ENCODE assay signal across 9 mouse cellular contexts in the genomic region with DNA sequence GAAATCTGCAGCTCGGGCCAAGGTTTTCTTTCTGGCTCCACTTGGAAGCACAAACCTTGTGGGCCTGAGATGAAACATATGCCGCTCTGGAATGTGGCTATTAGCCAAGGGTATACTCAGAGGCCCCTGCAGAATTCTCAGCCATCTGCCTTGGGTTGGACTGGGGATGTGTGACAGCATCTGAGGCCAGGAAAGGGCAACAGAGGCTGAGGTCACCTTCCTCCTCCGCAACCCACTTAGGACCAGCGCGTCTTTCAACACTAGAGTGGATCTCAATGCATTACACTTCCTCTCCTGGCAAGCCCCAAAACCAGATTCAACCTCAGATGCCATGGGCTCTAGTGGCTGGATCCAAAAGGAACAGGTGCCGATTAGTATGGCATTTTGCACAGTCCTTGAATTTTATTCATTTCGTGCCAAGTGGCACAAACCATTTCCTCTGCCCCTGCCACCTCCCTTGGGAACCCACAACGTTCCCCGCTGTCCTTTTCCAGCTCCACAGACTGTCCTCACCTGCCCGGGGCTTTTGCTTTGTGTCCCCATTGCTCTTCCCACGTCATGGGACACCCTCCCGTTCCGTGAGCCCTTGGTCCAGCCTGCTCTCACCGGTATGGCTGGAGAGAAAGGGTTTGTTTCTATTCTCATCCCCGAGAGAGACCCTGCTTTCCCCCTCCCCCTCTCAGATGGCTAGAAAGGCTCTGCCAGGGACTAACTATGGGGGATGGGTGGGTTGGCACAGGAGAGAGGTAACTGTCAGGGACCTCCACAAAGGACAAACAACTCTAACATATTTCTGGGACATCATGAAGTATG.
DNase-seq lines count a peak whose midpoint lies in the region; ATAC-seq lines count a peak whose summit lies in the region.
"Had no signal": no experiment of that assay in that cellular context is flagged by ENCODE, and none has a peak within 500 bp of the region (broad histone marks: within the 10 kb centered on the region; RNA-seq: fewer than 3 reads in every experiment).

No protein-coding gene starts in this region.

- WGBS in embryonic facial prominence, embryonic 15.5 days: 38% methylated on average over 15 of the region's 15 CpGs
- WGBS in limb, embryonic 12.5 days: 62% methylated on average over 15 of the region's 15 CpGs

- peak; percentile 55 for DNase-seq in embryo, embryonic 10 days (ENCODE audit: low spot score)
- DNase-seq in embryo, embryonic 9.5 days (ENCODE audit: extremely low spot score): no peak
- DNase-seq in Muller cell, postnatal 12 days (ENCODE audit: inconsistent ontology term): peak; percentile 95
- peak; percentile 57 for DNase-seq in testis, postnatal 10 days (ENCODE audit: low spot score)
- no peak for DNase-seq in urinary bladder, postnatal 10 days (ENCODE audit: low spot score)

- H3K4me1 ChIP-seq in embryonic facial prominence, embryonic 15.5 days: peaks cover 92% of the 10 kb centered on the region
- peaks cover 91% of the 10 kb centered on the region for H3K4me1 ChIP-seq in limb, embryonic 12.5 days (replicated peaks)

- H3K4me3 ChIP-seq in embryonic facial prominence, embryonic 15.5 days (replicated peaks): no peak overlapping the region
- H3K4me3 ChIP-seq in limb, embryonic 12.5 days (replicated peaks): no peak overlapping the region

- H3K9me3 ChIP-seq in embryonic facial prominence, embryonic 15.5 days (replicated peaks): no peaks in the 10 kb centered on the region
- no peaks in the 10 kb centered on the region for H3K9me3 ChIP-seq in limb, embryonic 12.5 days

- H3K36me3 ChIP-seq in embryonic facial prominence, embryonic 15.5 days: no peaks in the 10 kb centered on the region
- H3K36me3 ChIP-seq in limb, embryonic 12.5 days: no peaks in the 10 kb centered on the region

- ATAC-seq in embryonic facial prominence, embryonic 15.5 days (ENCODE audit: insufficient number of reproducible peaks, low FRiP score, low TSS enrichment, low read depth): peak; percentile 37
- no peak for ATAC-seq in limb, embryonic 12.5 days (ENCODE audit: insufficient number of reproducible peaks, insufficient read depth, low FRiP score, low TSS enrichment, low read depth)
- ATAC-seq in erythroid progenitor cell, adult 5-6 weeks (replicated peaks; ENCODE audit: low FRiP score, poor library complexity, severe bottlenecking): no peak

- H3K27me3 ChIP-seq in embryonic facial prominence, embryonic 15.5 days: no peaks in the 10 kb centered on the region
- no peaks in the 10 kb centered on the region for H3K27me3 ChIP-seq in limb, embryonic 12.5 days

- no peak overlapping the region for H3K9ac ChIP-seq in embryonic facial prominence, embryonic 15.5 days
- H3K9ac ChIP-seq in limb, embryonic 12.5 days (replicated peaks): no peak overlapping the region; the same call in 1 of the 2 replicates

- peak overlapping the region; percentile 74 for H3K27ac ChIP-seq in embryonic facial prominence, embryonic 15.5 days (replicated peaks)
- H3K27ac ChIP-seq in limb, embryonic 12.5 days: peak overlapping the region; percentile 95
- H3K27ac ChIP-seq: macrophage had no signal

- H3K4me2 ChIP-seq in embryonic facial prominence, embryonic 15.5 days (replicated peaks): 0 out of 2 replicates have a peak overlapping the region, but pooled peaks have one; percentile 10
- H3K4me2 ChIP-seq in limb, embryonic 12.5 days: no peak overlapping the region

Comparison
In these comparisons a context has a peak if more than half of its experiments do, and no peak if none do; other contexts are left out.
1. DNase-seq: peak in embryo, embryonic 10 days (single experiment), Muller cell, postnatal 12 days (single experiment) and testis, postnatal 10 days (single experiment); none in embryo, embryonic 9.5 days (single experiment) and urinary bladder, postnatal 10 days (single experiment).